Comparison of ENCODE assay signal across 12 mouse cellular contexts in the genomic region with DNA sequence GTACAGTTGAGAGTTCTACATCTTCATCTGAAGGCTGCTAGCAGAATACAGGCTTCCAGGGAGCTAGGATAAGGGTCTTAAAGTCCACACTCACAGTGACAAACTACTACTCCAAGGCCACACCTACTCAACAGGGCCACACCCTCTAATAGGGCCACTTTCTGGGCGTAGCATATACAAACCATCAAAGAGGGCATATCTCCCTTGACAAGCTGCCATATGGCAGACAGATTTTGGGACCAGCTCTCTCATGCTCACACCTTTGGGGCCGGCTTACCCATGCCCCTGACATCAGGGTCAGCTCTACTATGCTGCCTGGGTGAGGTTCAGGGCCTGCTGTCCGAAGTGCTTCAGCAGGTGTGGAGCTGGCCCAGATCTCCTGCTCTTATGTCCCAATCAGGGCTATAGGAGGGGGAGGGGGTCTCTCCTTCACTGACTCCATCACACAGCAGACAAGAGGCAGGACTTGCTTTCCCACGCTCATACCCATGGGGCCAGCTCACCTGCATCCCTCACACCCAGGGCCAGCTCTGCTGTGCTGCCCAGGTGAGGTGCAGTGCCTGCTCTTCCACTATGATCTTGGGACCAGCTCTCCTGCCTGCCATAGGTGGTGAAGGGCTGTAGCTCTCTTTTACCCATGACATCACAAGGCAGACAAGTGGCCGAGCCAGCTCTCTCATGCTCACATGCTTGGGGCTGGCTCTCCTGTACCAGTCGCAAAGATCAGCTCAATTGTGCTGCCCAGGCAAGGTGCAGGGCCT. TPM values are rescaled to one million over a fixed set of nuclear protein-coding genes. Genes with fewer than 3 reads are reported as not detected.
DNase-seq lines count a peak whose midpoint lies in the region; ATAC-seq and TF ChIP-seq lines count a peak whose summit lies in the region.
"Had no signal": no experiment of that assay in that cellular context is flagged by ENCODE, and none has a peak within 500 bp of the region (broad histone marks: within the 10 kb centered on the region; RNA-seq: fewer than 3 reads in every experiment).

No protein-coding gene starts in this region.

- H3K36me3 ChIP-seq in heart, embryonic 11.5 days (ENCODE audit: control insufficient read depth, insufficient read depth, low read length): no peaks in the 10 kb centered on the region
- no peaks in the 10 kb centered on the region for H3K36me3 ChIP-seq in heart, embryonic 10.5 days
- no peaks in the 10 kb centered on the region for H3K36me3 ChIP-seq in lung, postnatal 0 days (ENCODE audit: insufficient read depth, low read length)
- H3K36me3 ChIP-seq in intestine, embryonic 16.5 days (ENCODE audit: control insufficient read depth, insufficient read depth, low read length): no peaks in the 10 kb centered on the region
- peaks cover 1% of the 10 kb centered on the region; the same call in 1 of the 2 replicates for H3K36me3 ChIP-seq in small intestine, adult 2 months (ENCODE audit: control insufficient read depth, insufficient read depth, low read length)

- no peak overlapping the region for H3K9ac ChIP-seq in heart, embryonic 11.5 days (ENCODE audit: low read depth, low read length)
- no peak overlapping the region for H3K9ac ChIP-seq in lung, postnatal 0 days (replicated peaks; ENCODE audit: low read depth)
- no peak overlapping the region for H3K9ac ChIP-seq in intestine, embryonic 16.5 days (ENCODE audit: low read depth, low read length)

- no peak for TF ChIP-seq POLR2A in small intestine, adult 2 months (IDR thresholded peaks at IDR 0.05; ENCODE audit: low read depth, low read length)

- H3K4me1 ChIP-seq in heart, embryonic 11.5 days (ENCODE audit: control insufficient read depth, insufficient read depth, low read length): 0 out of 2 replicates have a peak, but pooled peaks cover 3% of the 10 kb centered on the region
- peaks cover 10% of the 10 kb centered on the region; the same call in 1 of the 2 replicates for H3K4me1 ChIP-seq in heart, embryonic 10.5 days
- no peaks in the 10 kb centered on the region; the same call in 1 of the 2 replicates for H3K4me1 ChIP-seq in lung, postnatal 0 days (ENCODE audit: insufficient read depth, low read depth, low read length)
- peaks cover 12% of the 10 kb centered on the region for H3K4me1 ChIP-seq in intestine, embryonic 16.5 days (ENCODE audit: control insufficient read depth, insufficient read depth, low read length)
- H3K4me1 ChIP-seq in small intestine, adult 2 months (ENCODE audit: control insufficient read depth, insufficient read depth, insufficient read length, low read length): peaks cover 18% of the 10 kb centered on the region

- H3K27ac ChIP-seq in heart, embryonic 11.5 days (ENCODE audit: low read depth, low read length): no peak overlapping the region
- H3K27ac ChIP-seq in heart, embryonic 10.5 days: no peak overlapping the region
- H3K27ac ChIP-seq in lung, postnatal 0 days (ENCODE audit: low read length): no peak overlapping the region
- no peak overlapping the region for H3K27ac ChIP-seq in intestine, embryonic 16.5 days (ENCODE audit: low read length)
- peak overlapping the region; percentile 30; the same call in 1 of the 2 replicates for H3K27ac ChIP-seq in small intestine, adult 2 months (ENCODE audit: insufficient read depth, low read depth, low read length)

- no peaks in the 10 kb centered on the region for H3K27me3 ChIP-seq in heart, embryonic 11.5 days (ENCODE audit: control insufficient read depth, insufficient read depth, low read length)
- H3K27me3 ChIP-seq in heart, embryonic 10.5 days (ENCODE audit: insufficient read depth, poor library complexity, severe bottlenecking): no peaks in the 10 kb centered on the region
- no peaks in the 10 kb centered on the region for H3K27me3 ChIP-seq in lung, postnatal 0 days (replicated peaks; ENCODE audit: insufficient read depth, low read length)
- no peaks in the 10 kb centered on the region for H3K27me3 ChIP-seq in intestine, embryonic 16.5 days (replicated peaks; ENCODE audit: control insufficient read depth, insufficient read depth, low read length)
- no peaks in the 10 kb centered on the region for H3K27me3 ChIP-seq in small intestine, adult 2 months (ENCODE audit: control insufficient read depth, insufficient read depth, low read length)

- peak; percentile 79 for ATAC-seq in heart, embryonic 11.5 days (replicated peaks; ENCODE audit: insufficient number of reproducible peaks, low FRiP score, low TSS enrichment)
- ATAC-seq in lung, postnatal 0 days: peak; percentile 32; the same call in 1 of the 2 replicates
- peak; percentile 90 for ATAC-seq in intestine, embryonic 16.5 days

- no peak for DNase-seq in heart, embryonic 10.5 days (ENCODE audit: low spot score)
- no peak for DNase-seq in lung, postnatal 0 days (ENCODE audit: low spot score)
- no peak for DNase-seq in lung, postnatal 14 days
- DNase-seq in MN1 (ENCODE audit: low spot score): no peak
- no peak for DNase-seq in gastrocnemius, postnatal 14 days
- DNase-seq: adrenal gland, postnatal 14 days; B cell, adult 2 months; cerebellum, adult 9-10 months; heart, postnatal 36 days had no signal

- no peaks in the 10 kb centered on the region for H3K9me3 ChIP-seq in heart, embryonic 11.5 days (replicated peaks; ENCODE audit: control insufficient read depth, low read length)
- no peaks in the 10 kb centered on the region for H3K9me3 ChIP-seq in heart, embryonic 10.5 days
- H3K9me3 ChIP-seq in lung, postnatal 0 days (ENCODE audit: low read length): no peaks in the 10 kb centered on the region
- H3K9me3 ChIP-seq in intestine, embryonic 16.5 days (ENCODE audit: control insufficient read depth, low read length): no peaks in the 10 kb centered on the region

- 82% methylated on average over 6 of the region's 6 CpGs for WGBS in heart, embryonic 11.5 days (ENCODE audit: insufficient replicate concordance)
- WGBS in heart, embryonic 10.5 days: 79% methylated on average over 6 of the region's 6 CpGs
- WGBS in lung, postnatal 0 days: 61% methylated on average over 6 of the region's 6 CpGs
- 73% methylated on average over 6 of the region's 6 CpGs for WGBS in intestine, embryonic 16.5 days
- 59% methylated on average over 6 of the region's 6 CpGs for WGBS in small intestine, adult 2 months

- no peak overlapping the region for H3K4me3 ChIP-seq in heart, embryonic 11.5 days (ENCODE audit: low read depth, low read length)
- no peak overlapping the region for H3K4me3 ChIP-seq in heart, embryonic 10.5 days
- H3K4me3 ChIP-seq in lung, postnatal 0 days (ENCODE audit: low read depth, low read length): no peak overlapping the region
- no peak overlapping the region for H3K4me3 ChIP-seq in intestine, embryonic 16.5 days (ENCODE audit: low read length)
- H3K4me3 ChIP-seq in small intestine, adult 2 months (ENCODE audit: low read depth, low read length): no peak overlapping the region

- intact Hi-C loops in gastrocnemius, postnatal 14 days (cut with DNase I; ENCODE audit: low total_unique reads): no loop called here

- TF ChIP-seq EP300 in lung, postnatal 0 days (IDR thresholded peaks at IDR 0.05): no peak

- no peak for TF ChIP-seq CTCF in lung, postnatal 0 days (IDR thresholded peaks at IDR 0.05)
- TF ChIP-seq CTCF in small intestine, adult 2 months (IDR thresholded peaks at IDR 0.05; ENCODE audit: extremely low read depth, insufficient read length, insufficient replicate concordance, low read depth, low read length): no peak

- no peak overlapping the region for H3K4me2 ChIP-seq in heart, embryonic 11.5 days
- no peak overlapping the region for H3K4me2 ChIP-seq in lung, postnatal 0 days (replicated peaks; ENCODE audit: low read depth, low read length)
- H3K4me2 ChIP-seq in intestine, embryonic 16.5 days (ENCODE audit: low read depth, low read length): no peak overlapping the region

RNA-seq across cellular contexts. Expression of a gene that starts 32.6 kb away (rescaled TPM):
- 25.2 and 31.9 TPM in 2 replicates for polyA plus RNA-seq in heart, embryonic 11.5 days (2014; fragmentation: Nextera tagmentation; extraction: Ambion mirVana)
- 25.8 and 29.6 TPM in 2 replicates for polyA plus RNA-seq in heart, embryonic 10.5 days (2016; fragmentation: Nextera tagmentation; extraction: Ambion mirVana)
- 26.4 and 29.0 TPM in 2 replicates for polyA plus RNA-seq in lung, postnatal 0 days (2015; fragmentation: Nextera tagmentation; extraction: Ambion mirVana)
- polyA plus RNA-seq in intestine, embryonic 16.5 days (2015; fragmentation: Nextera tagmentation; extraction: Ambion mirVana): 29.9 and 33.0 TPM in 2 replicates
- 39.1 and 65.1 TPM in 2 replicates for polyA plus RNA-seq in small intestine, adult 2 months (2012; rRNA removed)
- 10 to 100 TPM; 20.8 to 28.3 TPM for total RNA-seq in gastrocnemius, postnatal 14 days (2021)

Comparison
In these comparisons a context has a peak if more than half of its experiments do, and no peak if none do; other contexts are left out.
1. ATAC-seq: peak in every context shown above with its lines; median percentile 90 in intestine, embryonic 16.5 days; 79 in heart, embryonic 11.5 days; 32 in lung, postnatal 0 days.